Mouse (Mus musculus) cortical plate, adult 2 months (tissue): ENCODE measurements around the gene Bcas3. TPM values are rescaled to one million over a fixed set of nuclear protein-coding genes. Genes with fewer than 3 reads are reported as not detected.

Experiments
- H3K27ac ChIP-seq: fragments of 200-500 bp; 2 replicates; pipeline ENCODE4 v1.5.1; 2012; ENCODE audit warnings: low read length, control low read depth, inconsistent platforms; ENCODE audit not compliant: insufficient read depth
- H3K4me1 ChIP-seq: fragments of 200-500 bp; 2 replicates; pipeline ENCODE4 v1.6.1; 2011; ENCODE audit warnings: low read length; ENCODE audit not compliant: control insufficient read depth, insufficient read depth
- H3K4me3 ChIP-seq: fragments of 200-500 bp; 2 replicates; pipeline ENCODE4 v1.5.1; 2011; ENCODE audit warnings: mild to moderate bottlenecking, low read length, control low read depth; ENCODE audit not compliant: insufficient read depth
- CTCF ChIP-seq: fragments of 200-500 bp; IDR thresholded peaks from 2 replicates; pipeline ENCODE4 v1.5.1; 2011; ENCODE audit warnings: mild to moderate bottlenecking, control low read depth, low read length; ENCODE audit not compliant: insufficient read depth; ENCODE audit errors: extremely low read depth
- POLR2A ChIP-seq: fragments of 200-500 bp; IDR thresholded peaks from 2 replicates; pipeline ENCODE4 v1.6.1; 2011; ENCODE audit warnings: mild to moderate bottlenecking, low read length, control low read depth; ENCODE audit not compliant: insufficient read depth; ENCODE audit errors: extremely low read depth
- polyA plus RNA-seq: library from polyadenylated mRNA; depleted of rRNA; stranded (reverse); fragments of >200 nt; gene quantifications from 2 replicates; pipeline ENCODE4 v1.2.3, GENCODE M21; 2012

The Bcas3 gene
- polyA plus RNA-seq, 1 experiment = 47.1 TPM

- no peak overlapping the region for H3K4me3 ChIP-seq
- no peak overlapping the region for H3K27ac ChIP-seq
- TF ChIP-seq POLR2A (no peak), CTCF (no peak)
- peaks cover 2% of the 10 kb centered on the region for H3K4me1 ChIP-seq
These were observed 29.2 kb upstream of the Bcas3 start for GRCm38 (mm10) chr11:85323567-85324330.

- H3K4me3 ChIP-seq = no peak overlapping the region
- H3K4me1 ChIP-seq = peaks cover 2% of the 10 kb centered on the region
- H3K27ac ChIP-seq = no peak overlapping the region
- TF ChIP-seq POLR2A = no peak
- TF ChIP-seq CTCF = no peak
These were observed 24.2 kb upstream of the Bcas3 start for GRCm38 (mm10) chr11:85328717-85329116.

GRCm38 (mm10) chr11:85329167-85329894 is 23.6 kb upstream of the Bcas3 start:
- H3K4me3 ChIP-seq = no peak overlapping the region
- H3K4me1 ChIP-seq = no peaks in the 10 kb centered on the region; the same call in 1 of the 2 replicates
- H3K27ac ChIP-seq = no peak overlapping the region
- TF ChIP-seq CTCF (no peak), POLR2A (no peak)

DNA sequence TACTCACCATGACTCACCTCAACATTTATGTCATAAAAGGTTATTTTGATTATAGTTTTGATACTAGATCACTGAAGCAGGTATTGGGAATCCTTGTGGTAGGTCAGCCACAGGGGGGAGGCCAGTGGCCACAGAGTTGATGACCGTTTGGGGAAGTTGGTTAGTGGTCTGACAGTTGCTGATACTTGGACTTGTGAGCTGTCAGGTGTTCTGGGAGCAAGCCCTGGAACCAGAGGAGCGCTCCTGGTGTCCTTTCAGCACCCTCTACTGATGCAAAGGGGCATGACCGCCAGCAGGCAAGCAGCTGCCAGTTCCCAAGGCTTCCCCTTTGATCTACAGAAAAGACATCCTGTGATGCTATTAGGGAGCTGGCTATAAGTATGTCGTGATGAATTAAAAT is 18.2 kb upstream of the Bcas3 start:
- Histone ChIP-seq H3K27ac (no peak overlapping the region), H3K4me1 (no peaks in the 10 kb centered on the region; the same call in 1 of the 2 replicates), H3K4me3 (no peak overlapping the region)
- TF ChIP-seq POLR2A = no peak
- peak; percentile 45 for TF ChIP-seq CTCF

DNA sequence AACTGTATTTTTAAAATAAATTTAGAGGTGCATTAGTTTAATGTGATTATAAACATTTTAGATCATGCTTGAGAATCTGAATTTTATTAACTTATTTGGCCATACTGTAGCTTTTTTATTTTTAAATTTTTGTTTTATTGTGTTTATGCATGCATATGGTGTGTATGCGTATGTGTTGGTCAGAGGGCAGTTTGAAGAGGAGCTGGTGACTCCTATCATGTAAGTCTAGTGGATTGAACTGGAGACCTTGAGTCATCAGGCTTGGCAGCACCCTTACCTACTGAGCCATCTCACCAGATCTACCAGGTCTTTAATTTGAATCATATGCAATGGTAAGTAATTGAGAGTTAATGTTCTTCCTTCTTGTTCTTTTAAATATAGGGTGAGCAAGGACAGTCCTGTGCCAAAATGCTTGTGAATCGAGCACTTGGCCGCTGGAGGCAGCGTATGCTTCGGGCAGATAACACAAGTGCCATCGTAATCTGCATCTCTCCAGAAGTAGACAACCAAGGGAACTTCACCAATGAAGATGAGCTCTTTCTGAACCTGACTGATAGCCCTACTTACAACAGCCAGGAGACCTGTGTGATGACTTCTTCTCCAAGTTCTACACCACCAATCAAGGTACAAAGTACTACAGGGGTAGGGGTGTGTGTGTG is 13.7 kb upstream of the Bcas3 start:
- H3K27ac ChIP-seq = no peak overlapping the region
- TF ChIP-seq CTCF (no peak), POLR2A (no peak)
- no peaks in the 10 kb centered on the region; the same call in 1 of the 2 replicates for H3K4me1 ChIP-seq
- H3K4me3 ChIP-seq = no peak overlapping the region

- H3K4me1 ChIP-seq = no peaks in the 10 kb centered on the region; the same call in 1 of the 2 replicates
- no peak overlapping the region for H3K27ac ChIP-seq
- H3K4me3 ChIP-seq = no peak overlapping the region
- no peak for TF ChIP-seq POLR2A
These were observed 12.8 kb upstream of the Bcas3 start for GRCm38 (mm10) chr11:85340070-85340616.

GRCm38 (mm10) chr11:85353819-85354218 is 852 bp downstream of the Bcas3 start:
- no peak for TF ChIP-seq POLR2A
- TF ChIP-seq CTCF = no peak

GRCm38 (mm10) chr11:85359641-85360040 is 6.7 kb downstream of the Bcas3 start:
- H3K4me3 ChIP-seq = no peak overlapping the region
- no peak overlapping the region for H3K27ac ChIP-seq

More at GRCm38 (mm10) chr11:85353819-85354218, 852 bp downstream of the Bcas3 start:
- Histone ChIP-seq H3K27ac (no peak overlapping the region), H3K4me3 (peak overlapping the region; percentile 55), H3K4me1 (no peaks in the 10 kb centered on the region)

DNA sequence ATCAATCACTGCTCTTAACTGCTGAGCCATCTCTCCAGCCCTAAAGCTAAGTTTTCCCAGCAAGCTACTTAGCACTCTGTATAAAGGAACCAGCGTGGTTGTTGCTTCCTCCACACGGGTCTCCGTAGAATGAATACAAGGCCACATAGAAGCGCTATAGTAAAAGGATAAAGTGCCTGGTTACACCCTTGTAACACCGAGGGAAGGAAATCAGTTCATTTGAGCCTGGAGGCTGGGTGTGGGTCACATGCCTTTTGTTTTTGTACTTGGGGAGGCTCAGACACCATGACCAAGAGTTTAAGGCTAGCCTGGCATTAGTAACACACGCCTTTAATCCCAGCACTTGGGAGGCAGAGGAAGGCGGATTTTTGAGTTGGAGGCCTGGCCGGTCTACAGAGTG is 8.7 kb downstream of the Bcas3 start:
- TF ChIP-seq CTCF = no peak
- no peak for TF ChIP-seq POLR2A
- no peak overlapping the region for H3K4me3 ChIP-seq
- no peaks in the 10 kb centered on the region for H3K4me1 ChIP-seq
- H3K27ac ChIP-seq = no peak overlapping the region

More at GRCm38 (mm10) chr11:85359641-85360040, 6.7 kb downstream of the Bcas3 start:
- TF ChIP-seq CTCF = no peak
- no peak for TF ChIP-seq POLR2A
- H3K4me1 ChIP-seq = no peaks in the 10 kb centered on the region
